Mouse (Mus musculus): ENCODE results near the gene Angptl2. TPM values are rescaled to one million over a fixed set of nuclear protein-coding genes. Genes with fewer than 3 reads are reported as not detected.
A peak's percentile ranks its signal among the peaks of the same experiment; 100 is the strongest.

Angptl2 gene
- 10 to 100 TPM; 64.2 to 68.7 TPM for total RNA-seq (2021)
- long read RNA-seq, experiment 1, transcript Angptl2-201 (5 exons, 3,339 nt) = major isoform, 18 of 39 reads
- long read RNA-seq, experiment 1, partial matches to known transcripts = 18 of 39 reads
- long read RNA-seq, experiment 1, other reads (novel, unspliced or antisense) = 3 of 39 reads
- long read RNA-seq, experiment 2, transcript Angptl2-201 (5 exons, 3,339 nt) = major isoform, 56 of 75 reads
- long read RNA-seq, experiment 2, partial matches to known transcripts = 13 of 75 reads
- long read RNA-seq, experiment 2, other reads (novel, unspliced or antisense) = 5 of 75 reads

GRCm38 (mm10) chr2:33215700-33216509, at the start of gene Angptl2:
Angptl2 (plus strand) TSS chr2:33216069.
- peak; percentile 98 for DNase-seq

- DNase-seq = no peak
These were observed 48.8 kb upstream of the Angptl2 start for GRCm38 (mm10) chr2:33167060-33167459.

- DNase-seq = no peak
These were observed 46.4 kb upstream of the Angptl2 start for GRCm38 (mm10) chr2:33169445-33169844.

- DNase-seq = no peak
These were observed 44.9 kb upstream of the Angptl2 start for GRCm38 (mm10) chr2:33170777-33171565.

- no peak for DNase-seq
These were observed 42.7 kb upstream of the Angptl2 start for GRCm38 (mm10) chr2:33173126-33173525.

GRCm38 (mm10) chr2:33173686-33174085, 42.2 kb upstream of the Angptl2 start:
- peak; percentile 84 for DNase-seq

- no peak for DNase-seq
These were observed 39.4 kb upstream of the Angptl2 start for GRCm38 (mm10) chr2:33176516-33176915.

GRCm38 (mm10) chr2:33176921-33177320, 38.9 kb upstream of the Angptl2 start:
- peak; percentile 68 for DNase-seq

- DNase-seq = no peak
These were observed 38.2 kb upstream of the Angptl2 start for GRCm38 (mm10) chr2:33177443-33178242.

- DNase-seq = peak; percentile 88
These were observed 37.5 kb upstream of the Angptl2 start for GRCm38 (mm10) chr2:33178243-33178932.

- no peak for DNase-seq
These were observed 36.5 kb upstream of the Angptl2 start for GRCm38 (mm10) chr2:33179171-33179929.

- no peak for DNase-seq
These were observed 35.8 kb upstream of the Angptl2 start for GRCm38 (mm10) chr2:33179930-33180630.

GRCm38 (mm10) chr2:33183321-33183720, 32.5 kb upstream of the Angptl2 start:
- no peak for DNase-seq

GRCm38 (mm10) chr2:33184641-33185040, 31.2 kb upstream of the Angptl2 start:
- peak; percentile 78 for DNase-seq

- DNase-seq = peak; percentile 59
These were observed 30.6 kb upstream of the Angptl2 start for GRCm38 (mm10) chr2:33185258-33185657.

- DNase-seq = no peak
These were observed 29.4 kb upstream of the Angptl2 start for GRCm38 (mm10) chr2:33186505-33186904.

GRCm38 (mm10) chr2:33187874-33188273, 28.0 kb upstream of the Angptl2 start:
- no peak for DNase-seq

- peak; percentile 84 for DNase-seq
These were observed 26.8 kb upstream of the Angptl2 start for GRCm38 (mm10) chr2:33188925-33189670.

GRCm38 (mm10) chr2:33189976-33190375, 25.9 kb upstream of the Angptl2 start:
- no peak for DNase-seq
